Mouse (Mus musculus): ENCODE results near the gene Fcgrt.

Fcgrt gene

DNA sequence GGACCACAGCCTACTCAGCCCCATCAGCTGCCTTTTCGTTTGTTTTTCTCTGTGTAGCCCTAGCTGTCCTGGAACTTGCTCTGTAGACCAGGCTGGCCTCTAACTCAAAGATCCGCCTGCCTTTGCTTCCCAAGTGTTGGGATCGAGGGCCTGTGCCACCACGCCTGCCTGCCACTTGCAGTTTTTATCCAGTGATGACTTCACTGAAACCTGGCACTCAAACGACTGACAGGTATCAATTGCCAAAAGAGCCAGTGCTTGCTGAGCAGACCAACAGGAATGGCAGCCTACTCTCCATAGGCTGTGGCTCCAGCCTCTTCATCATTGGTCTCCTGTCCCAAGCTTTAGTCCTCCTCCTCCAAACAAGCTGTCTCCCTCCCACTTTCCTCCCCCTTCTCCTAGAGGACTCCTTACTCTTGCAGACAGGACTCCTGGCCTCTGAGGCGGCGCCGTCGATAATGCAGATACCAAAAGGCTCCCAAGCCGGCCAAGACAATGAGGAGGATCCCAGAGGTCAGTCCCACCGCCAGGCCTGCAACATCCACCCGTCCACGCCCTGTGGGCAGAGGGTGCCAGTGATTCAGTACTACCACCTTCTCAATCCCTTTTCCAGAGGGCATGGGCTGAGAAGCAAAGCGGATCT lies 47.2 kb downstream of the Fcgrt start:
- DNase-seq (ENCODE audit: low read depth, low spot score), result no peak

DNA sequence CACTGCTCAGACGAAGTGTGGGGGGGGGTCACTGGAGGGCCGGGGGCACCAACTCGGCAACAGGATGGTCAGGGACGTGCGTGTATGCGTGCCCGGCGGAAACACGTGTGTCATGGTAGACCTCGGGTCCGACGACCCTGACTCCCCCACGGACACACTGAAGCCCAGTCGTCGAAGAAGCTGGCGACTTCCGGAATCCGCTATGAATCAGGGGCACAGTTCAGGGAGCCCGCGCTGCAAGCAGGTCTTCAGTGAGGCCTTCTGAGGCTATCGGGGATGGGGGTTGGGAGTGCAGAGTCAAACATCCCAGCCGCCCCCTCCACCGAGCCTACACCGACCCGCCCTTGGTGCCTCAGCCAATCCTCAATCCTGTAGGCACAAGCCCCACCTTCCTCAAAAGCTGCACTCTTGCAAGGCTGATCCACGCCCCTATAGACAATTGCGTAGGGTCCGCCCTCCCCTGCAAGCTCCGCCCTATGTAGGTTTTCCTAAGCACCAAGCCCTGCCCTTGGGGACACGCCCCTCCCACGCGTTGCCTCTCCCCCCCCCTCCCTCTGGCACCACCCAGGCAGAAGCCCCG lies 49.6 kb downstream of the Fcgrt start:
- DNase-seq (ENCODE audit: low read depth, low spot score), result peak; percentile 92

DNA sequence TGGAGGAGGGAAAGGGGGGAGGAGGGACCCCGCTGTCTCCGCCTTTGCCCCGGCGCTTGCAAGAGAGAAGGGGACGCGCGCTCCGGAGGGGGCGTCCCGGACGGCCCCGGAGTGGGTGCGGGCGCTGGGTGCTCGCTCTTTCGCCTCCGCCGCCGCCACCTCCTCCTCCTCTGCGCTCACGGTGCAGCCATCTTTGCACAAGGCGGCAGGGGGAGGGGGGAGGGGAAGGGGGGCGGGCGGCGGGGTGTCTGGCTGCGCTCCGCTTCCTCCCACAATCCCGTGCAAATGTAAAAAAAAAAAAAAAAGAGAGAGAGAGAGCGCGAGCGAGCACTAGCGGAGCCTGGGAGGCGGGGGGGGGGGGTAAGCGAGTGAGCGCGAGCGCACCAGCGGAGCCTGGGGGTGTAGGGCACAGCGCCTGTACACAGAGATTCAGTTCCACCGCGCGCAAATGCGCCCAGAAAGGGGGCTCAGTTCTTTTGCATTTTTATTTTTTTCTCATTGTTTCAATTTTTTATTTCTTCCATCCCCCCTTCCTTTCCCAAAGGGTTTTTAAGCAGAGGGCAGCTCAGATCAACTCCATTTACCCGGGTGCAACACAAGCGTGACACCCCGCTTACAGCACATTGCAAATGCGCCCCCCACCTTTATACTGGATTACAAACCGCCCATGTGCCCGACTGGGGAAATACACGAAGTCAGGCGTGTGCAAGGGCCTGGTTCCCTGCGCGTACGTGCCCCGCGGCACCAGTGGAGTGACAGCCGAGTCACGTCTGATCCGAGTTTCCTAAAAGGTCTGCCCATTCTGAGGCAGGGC lies 50.3 kb downstream of the Fcgrt start:
- DNase-seq (ENCODE audit: low read depth, low spot score), result peak; percentile 78

DNA sequence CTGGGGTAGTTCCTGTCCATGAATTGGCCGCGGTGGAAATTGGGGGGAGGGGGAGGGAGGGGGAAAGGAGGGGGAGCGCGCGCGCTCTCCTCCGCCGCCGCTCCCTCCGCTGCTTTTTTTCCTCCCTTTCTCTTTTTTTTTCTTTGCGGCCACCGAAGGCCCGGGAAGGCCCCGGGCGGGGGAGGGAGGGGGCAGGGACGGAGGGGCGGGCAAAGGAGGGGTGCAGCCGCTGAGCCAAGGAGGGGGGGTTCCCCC lies 50.9 kb downstream of the Fcgrt start, which contains the start of gene Prr12:
Prr12 (minus strand) TSS at position 20 of the 255 bp plus-strand sequence.
- no peak for DNase-seq (ENCODE audit: low read depth, low spot score)

DNA sequence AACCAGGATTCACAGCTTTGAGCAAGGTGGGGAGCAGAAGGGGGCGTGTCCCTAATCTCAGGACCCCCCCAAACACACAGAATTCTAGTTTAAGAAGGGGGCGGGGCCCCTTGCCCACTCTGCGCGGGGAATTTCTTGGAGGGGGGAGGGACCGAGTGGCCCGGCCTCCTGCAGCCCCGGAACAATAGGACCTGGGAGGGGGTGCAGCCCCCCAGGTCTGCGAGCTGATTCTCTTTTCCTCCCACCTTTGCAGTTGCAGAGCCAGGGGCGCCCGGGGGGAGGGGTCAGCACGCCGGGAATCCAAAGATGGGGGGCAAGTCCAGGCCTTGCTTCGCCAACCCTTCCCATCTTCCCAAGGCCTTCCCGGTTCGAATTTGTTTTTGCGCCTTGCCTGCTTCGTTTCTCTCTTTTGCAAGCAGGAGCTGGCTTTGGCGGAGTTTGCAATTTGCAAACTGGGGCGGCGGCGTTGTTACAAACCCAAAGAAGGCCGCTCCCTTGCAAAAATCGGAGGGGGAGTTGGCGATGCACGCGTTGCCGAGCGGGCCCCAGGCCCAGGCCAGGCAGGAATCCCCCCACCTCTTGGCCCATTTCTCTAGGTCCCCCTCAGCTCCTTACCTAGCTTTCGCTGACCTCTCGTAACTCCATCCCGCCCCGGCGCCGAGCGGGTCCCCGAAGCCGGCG lies 51.3 kb downstream of the Fcgrt start:
- DNase-seq (ENCODE audit: low read depth, low spot score), result peak; percentile 16

DNA sequence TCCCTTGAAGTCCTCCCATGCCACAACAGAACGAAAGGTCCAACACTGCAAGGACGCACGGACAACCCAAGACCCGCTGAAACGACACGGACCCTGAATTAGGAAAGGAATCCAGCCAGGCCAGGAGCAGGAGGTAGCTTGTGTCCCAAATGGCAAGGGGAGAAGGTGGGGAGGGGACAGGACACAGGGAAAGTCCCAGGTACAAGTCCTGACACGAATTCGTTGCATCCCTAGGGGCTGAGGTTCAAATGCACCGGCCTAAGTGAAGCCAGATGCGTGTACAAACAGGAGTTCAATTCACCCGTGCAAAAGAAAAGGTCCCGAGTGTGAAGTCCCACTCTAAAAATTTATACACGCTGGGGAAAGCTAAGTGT lies 52.1 kb downstream of the Fcgrt start:
- no peak for DNase-seq (ENCODE audit: low read depth, low spot score)

DNA sequence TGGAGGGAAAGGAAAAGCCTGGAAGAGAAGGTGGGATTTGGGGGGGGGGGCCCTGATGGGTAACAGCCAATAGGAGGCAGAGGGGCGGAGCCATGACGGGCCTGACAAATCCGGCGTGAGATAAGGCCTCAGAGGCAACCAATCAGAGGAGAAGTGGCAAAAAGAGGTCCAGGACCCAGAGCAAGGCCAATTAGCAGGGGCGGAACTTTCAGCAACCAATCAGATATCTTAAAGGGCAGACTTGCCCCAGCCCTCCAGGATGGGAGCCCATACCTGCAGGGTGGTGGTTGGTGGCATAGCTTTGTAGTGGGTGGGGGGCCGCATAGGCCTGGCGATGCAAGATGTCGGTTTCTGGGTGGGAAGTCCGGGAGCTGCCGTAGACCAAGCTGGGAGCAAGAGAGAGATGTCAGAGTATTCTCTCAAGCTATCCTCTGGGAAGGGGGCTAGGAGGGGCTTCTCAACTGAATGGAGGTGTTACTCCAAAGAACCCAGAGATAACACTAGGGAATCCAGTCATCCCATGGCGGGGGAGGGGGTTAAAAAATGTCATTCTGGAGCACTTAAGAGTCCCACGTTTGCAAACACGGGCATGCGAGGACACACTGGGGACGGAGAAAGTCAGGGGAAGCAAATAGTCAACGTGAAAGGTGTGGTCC lies 52.6 kb downstream of the Fcgrt start:
- DNase-seq (ENCODE audit: low read depth, low spot score), result peak; percentile 79

DNA sequence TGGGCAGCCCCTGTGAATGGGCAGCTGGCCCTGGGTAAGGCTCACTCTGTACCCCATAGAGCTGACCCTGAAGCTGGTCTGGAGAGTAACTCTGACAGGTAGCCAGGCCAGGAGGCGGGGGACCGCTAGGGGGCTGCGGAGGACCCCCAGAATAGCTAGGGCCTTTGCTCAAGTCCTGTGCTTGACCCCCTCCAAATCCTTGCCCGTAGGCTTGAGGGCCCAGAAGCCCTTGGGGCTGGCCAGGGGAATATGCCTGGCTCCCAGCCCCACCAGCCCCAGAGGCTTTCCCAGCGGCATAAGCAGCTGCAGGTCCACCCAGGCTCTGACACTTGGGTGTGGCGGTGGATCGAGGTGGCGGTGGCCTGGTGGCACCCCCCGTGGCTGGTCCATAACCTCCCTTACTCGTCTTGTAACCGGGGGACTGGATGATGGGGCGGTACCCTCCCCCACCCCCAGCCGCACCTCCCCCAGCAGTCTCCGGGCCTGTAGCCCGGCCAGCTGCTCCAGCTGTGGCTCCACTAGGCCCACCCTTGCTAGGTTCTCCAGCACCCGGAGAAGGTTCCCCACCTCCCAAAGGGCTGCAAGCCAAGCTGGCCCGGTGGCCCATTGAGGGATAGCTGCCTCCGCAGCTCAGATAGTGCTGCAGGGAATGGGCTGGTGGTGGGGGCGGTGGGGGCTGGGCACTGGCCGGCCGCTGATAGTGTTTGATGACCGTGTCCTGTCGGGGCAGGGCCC lies 54.6 kb downstream of the Fcgrt start:
- no peak for DNase-seq (ENCODE audit: low read depth, low spot score)

DNA sequence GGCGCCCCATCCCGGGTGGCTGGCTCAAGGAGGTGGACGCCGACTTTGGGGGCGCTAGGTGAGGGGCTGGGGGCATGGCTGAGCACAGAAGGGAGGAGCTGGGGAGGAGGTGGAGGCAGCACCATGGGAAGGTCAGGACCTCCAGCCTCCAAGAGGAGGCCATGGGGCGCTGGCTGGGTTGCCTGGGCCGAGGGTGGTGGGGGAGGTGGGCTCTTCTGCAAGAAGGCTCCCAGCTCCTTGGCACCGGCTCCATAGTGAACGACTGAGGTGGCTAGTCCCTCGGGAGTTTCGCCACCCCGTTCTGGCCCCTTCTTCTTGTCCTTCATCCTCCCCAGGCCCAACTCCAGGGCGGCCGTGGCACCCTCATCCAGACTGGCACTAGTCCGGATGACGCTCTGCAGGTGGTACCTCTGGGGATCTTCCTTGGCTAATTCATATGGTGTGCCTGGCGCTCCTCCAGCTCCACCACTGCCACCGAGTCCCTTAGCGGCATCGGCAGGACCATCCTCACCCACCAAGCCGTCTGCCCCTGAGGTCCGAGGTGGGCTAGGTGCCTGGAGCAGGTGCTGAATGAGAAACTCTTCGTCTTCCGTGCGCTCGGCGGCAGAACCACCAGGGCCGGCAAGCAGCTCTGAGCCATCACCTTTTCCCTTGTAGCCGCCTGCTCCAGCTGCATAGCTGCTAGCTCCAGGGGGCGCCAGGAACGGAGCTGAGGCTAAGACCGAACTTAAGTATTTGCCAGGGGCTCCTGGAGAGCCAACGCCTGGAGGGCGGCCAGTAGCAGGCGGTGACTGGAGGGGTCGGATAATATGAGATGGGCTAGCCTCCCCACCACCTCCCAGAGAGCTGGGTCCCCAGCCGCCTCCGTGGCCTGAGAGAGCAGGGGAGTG lies 55.4 kb downstream of the Fcgrt start:
- DNase-seq (ENCODE audit: low read depth, low spot score), result no peak

DNA sequence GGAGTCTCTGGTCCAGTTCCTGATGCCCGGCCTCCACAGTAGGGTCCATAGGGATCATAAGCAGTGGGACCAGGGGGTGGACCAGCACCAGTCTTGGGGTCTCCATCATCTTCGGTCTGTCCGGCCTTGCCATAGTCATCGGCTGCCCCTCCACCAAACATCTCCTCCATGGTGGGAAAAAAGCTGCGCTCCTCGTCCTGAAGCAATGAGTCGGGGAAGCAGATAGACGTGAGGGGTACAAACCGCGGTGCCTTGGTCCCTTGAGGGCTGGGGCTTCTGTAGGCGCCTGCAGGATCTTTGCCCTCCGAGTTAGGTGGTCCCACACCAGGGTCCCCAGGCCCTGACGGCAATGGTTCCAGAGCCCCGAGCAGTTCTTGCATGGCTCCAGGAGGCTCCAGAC lies 56.2 kb downstream of the Fcgrt start:
- no peak for DNase-seq (ENCODE audit: low read depth, low spot score)

DNA sequence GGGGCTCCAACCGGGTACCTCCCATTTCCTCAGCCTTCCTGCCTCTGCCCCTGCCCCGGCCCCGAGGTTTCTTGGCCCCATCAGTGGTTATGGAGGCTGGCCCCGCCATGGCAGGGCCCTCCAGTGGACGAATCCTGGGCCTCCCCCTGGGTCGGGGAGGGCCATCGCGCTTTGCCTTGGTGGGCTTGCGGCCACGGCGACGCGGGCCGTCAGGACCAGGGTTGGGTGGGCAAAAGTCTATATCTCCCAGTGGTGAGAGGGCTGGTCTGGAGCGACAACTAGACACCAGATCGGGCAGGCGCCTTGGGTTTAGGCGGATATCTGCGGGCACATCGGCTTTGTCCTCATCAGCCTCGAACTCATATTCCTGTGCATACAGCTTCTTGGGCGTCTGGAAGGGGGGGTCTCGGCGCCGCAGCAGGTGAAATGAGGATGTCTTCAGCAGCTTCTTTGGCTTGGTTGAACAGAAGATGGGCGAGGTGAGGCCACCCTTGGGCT lies 56.7 kb downstream of the Fcgrt start:
- DNase-seq (ENCODE audit: low read depth, low spot score), result no peak

DNA sequence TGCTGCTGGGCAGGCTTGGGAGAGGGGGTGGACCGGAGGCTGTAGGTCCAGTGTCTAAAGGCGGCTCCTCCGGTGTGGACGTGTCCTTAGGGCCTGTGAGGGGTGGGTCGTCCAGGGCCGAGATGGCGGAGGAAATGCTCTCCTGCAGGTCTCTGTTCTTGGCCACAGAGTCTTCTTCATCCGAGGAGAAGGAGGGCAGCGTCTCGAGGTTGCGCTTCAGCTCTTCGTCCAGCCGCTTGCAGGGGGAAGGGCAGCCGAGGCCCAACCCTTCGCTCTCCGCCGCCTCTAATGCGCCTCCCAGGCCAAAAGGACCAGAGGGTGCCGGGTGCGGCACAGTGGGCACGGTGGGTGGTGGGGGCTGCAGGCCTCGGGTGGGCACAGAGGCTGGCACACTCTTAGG lies 57.9 kb downstream of the Fcgrt start:
- no peak for DNase-seq (ENCODE audit: low read depth, low spot score)

DNA sequence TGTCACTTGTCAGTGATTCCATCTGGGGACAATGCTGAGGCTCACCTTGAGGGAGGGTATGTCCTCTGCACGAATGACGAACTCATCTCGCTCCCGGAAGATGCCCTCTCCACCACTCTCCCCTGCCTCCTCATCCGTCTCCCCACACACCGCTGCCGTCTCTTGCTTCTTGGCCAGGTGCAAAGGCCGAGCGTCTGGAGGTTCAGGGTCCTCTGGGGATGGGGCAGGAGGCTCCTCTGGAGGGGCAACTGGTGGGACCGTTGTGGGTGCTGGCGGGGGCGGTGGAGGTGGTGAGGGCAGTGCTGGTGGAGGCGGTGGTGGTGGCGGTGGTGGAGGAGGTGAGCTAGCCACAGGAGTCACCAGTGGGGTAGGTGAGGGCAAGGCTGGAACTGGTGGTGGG lies 60.3 kb downstream of the Fcgrt start:
- no peak for DNase-seq (ENCODE audit: low read depth, low spot score)
